Mouse (Mus musculus): Measurements from ENCODE around the gene Ceacam15. TPM values are rescaled to one million over a fixed set of nuclear protein-coding genes. Genes with fewer than 3 reads are reported as not detected.

The Ceacam15 gene
- polyA plus RNA-seq (2017; shearing (Covaris generic)), result 1 to 10 TPM in 1 of 2 experiments, under 1 TPM in 1; 0.60 to 1.8 TPM

GRCm38 (mm10) chr7:16675605-16676004 is at the start of gene Ceacam15:
Gene Ceacam15 (minus strand): TSS chr7:16675705.

GRCm38 (mm10) chr7:16721629-16722028 is 46.1 kb upstream of the Ceacam15 start, which contains the start of gene Ceacam9:
Gene Ceacam9 (plus strand): TSS chr7:16721929.

Other genes with a start within 250 kb of the Ceacam15 start
- gene Tmem160, start 222.9 kb downstream of the Ceacam15 start, polyA plus RNA-seq (2017; shearing (Covaris generic)), result 100 to 1,000 TPM; 110 to 116 TPM
- gene Npas1, start 198.0 kb downstream of the Ceacam15 start, polyA plus RNA-seq (2017; shearing (Covaris generic)), result 1 to 10 TPM in 1 of 2 experiments, under 1 TPM in 1; 0.43 to 2.5 TPM
- gene Arhgap35, start 60.7 kb downstream of the Ceacam15 start, polyA plus RNA-seq (2017; shearing (Covaris generic)), result 1 to 10 TPM; 4.6 to 5.1 TPM
- gene Ceacam9, start 46.2 kb upstream of the Ceacam15 start, polyA plus RNA-seq (2017; shearing (Covaris generic)), result under 1 TPM in 1 of 2 experiments, not detected in 1; 0.22 TPM
- gene Ap2s1, start 62.7 kb upstream of the Ceacam15 start, polyA plus RNA-seq (2017; shearing (Covaris generic)), result 100 to 1,000 TPM; 133 to 165 TPM
- 100 to 1,000 TPM; 334 to 412 TPM for gene Slc1a5, start 105.6 kb upstream of the Ceacam15 start, polyA plus RNA-seq (2017; shearing (Covaris generic))
- 10 to 100 TPM; 68.2 to 82.5 TPM for gene Strn4, start 140.2 kb upstream of the Ceacam15 start, polyA plus RNA-seq (2017; shearing (Covaris generic))
- 10 to 100 TPM; 24.3 to 28.0 TPM for gene Fkrp, start 141.0 kb upstream of the Ceacam15 start, polyA plus RNA-seq (2017; shearing (Covaris generic))
- 100 to 1,000 TPM; 175 to 246 TPM for gene Prkd2, start 167.2 kb upstream of the Ceacam15 start, polyA plus RNA-seq (2017; shearing (Covaris generic))
- gene Dact3, start 199.6 kb upstream of the Ceacam15 start, polyA plus RNA-seq (2017; shearing (Covaris generic)), result under 1 TPM in 1 of 2 experiments, not detected in 1; 0.42 TPM
- gene Gng8, start 216.1 kb upstream of the Ceacam15 start, polyA plus RNA-seq (2017; shearing (Covaris generic)), result not detected
- 10 to 100 TPM in 1 of 2 experiments, 1 to 10 TPM in 1; 7.2 to 27.8 TPM for gene Ptgir, start 230.8 kb upstream of the Ceacam15 start, polyA plus RNA-seq (2017; shearing (Covaris generic))
- gene Calm3, start 248.4 kb upstream of the Ceacam15 start, polyA plus RNA-seq (2017; shearing (Covaris generic)), result 100 to 1,000 TPM; 107 to 138 TPM

Data from inflammation-experienced regulatory T-cells (primary cell).